Mouse (Mus musculus): ENCODE data around the gene Gm6871. TPM values are rescaled to one million over a fixed set of nuclear protein-coding genes. Genes with fewer than 3 reads are reported as not detected.
"Not testable (repeated sequence)": the region's sequence is repeated elsewhere in the genome, so short reads cannot be mapped to it uniquely, and the experiment has no call there.

Gm6871 gene
- polyA plus RNA-seq, 1 experiment from 2014 or later, result not detected

DNA sequence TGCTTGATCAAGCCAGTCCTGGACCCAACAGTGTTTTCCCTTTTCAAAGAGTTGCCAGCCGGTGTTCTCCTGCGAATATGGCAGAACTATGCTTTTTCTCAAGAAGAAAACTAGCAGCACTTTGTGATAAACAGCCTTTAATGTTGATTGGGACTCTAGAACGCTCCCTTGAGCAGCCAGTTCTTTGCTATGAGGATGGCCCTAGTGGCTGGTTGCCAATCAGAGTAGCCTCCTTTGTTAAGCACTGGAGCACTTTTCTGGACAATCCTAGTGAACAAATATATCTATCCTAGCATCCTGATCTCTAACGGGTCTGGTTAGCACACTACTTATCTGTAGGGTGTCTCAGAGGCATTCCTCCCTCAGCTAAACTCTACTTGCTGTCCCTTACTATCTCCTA is 75.0 kb downstream of the Gm6871 start:
- ATAC-seq (ENCODE audit: low FRiP score, low TSS enrichment); H3K27me3 ChIP-seq (ENCODE audit: control insufficient read depth, insufficient read depth, low read length); H3K27ac ChIP-seq (replicated peaks; ENCODE audit: low read depth, low read length); H3K4me1 ChIP-seq (ENCODE audit: control insufficient read depth, insufficient read depth, low read length); H3K36me3 ChIP-seq (ENCODE audit: control insufficient read depth, insufficient read depth, low read length); DNase-seq; H3K9ac ChIP-seq (replicated peaks; ENCODE audit: low read length): not testable (repeated sequence)
- H3K4me3 ChIP-seq (replicated peaks; ENCODE audit: low read depth, low read length), result peak overlapping the region; percentile 62; the same call in 1 of the 2 replicates
- peak overlapping the region; percentile 88; the same call in 1 of the 2 replicates for H3K4me2 ChIP-seq (ENCODE audit: low read length)
- WGBS, result 60% methylated on average over 2 of the region's 4 CpGs
- peaks cover 11% of the 10 kb centered on the region; the same call in 1 of the 2 replicates for H3K9me3 ChIP-seq (ENCODE audit: control insufficient read depth, low read length)

- no peak overlapping the region for H3K27ac ChIP-seq (replicated peaks; ENCODE audit: low read depth, low read length)
- no peak overlapping the region for H3K4me3 ChIP-seq (replicated peaks; ENCODE audit: low read depth, low read length)
- no peak overlapping the region for H3K4me2 ChIP-seq (ENCODE audit: low read length)
- no peak for ATAC-seq (ENCODE audit: low FRiP score, low TSS enrichment)
- no peak for DNase-seq
- peaks cover 11% of the 10 kb centered on the region; the same call in 1 of the 2 replicates for H3K9me3 ChIP-seq (ENCODE audit: control insufficient read depth, low read length)
- no peaks in the 10 kb centered on the region for H3K36me3 ChIP-seq (ENCODE audit: control insufficient read depth, insufficient read depth, low read length)
- WGBS, result 99% methylated on average over 2 of the region's 2 CpGs
- no peak overlapping the region for H3K9ac ChIP-seq (replicated peaks; ENCODE audit: low read length)
- H3K27me3 ChIP-seq (ENCODE audit: control insufficient read depth, insufficient read depth, low read length), result no peaks in the 10 kb centered on the region
- H3K4me1 ChIP-seq (ENCODE audit: control insufficient read depth, insufficient read depth, low read length), result no peaks in the 10 kb centered on the region
These were observed 75.6 kb downstream of the Gm6871 start for GRCm38 (mm10) chr7:41497871-41498270.

Other genes starting within 250 kb of the Gm6871 start
- 6.9 and 9.6 TPM in 2 replicates for gene AI987944, start 180.3 kb downstream of the Gm6871 start, polyA plus RNA-seq (2014; fragmentation: Nextera tagmentation; extraction: Ambion mirVana)
- gene Vmn2r57, start 125.0 kb downstream of the Gm6871 start, polyA plus RNA-seq (2014; fragmentation: Nextera tagmentation; extraction: Ambion mirVana), result 0.47 and 0.51 TPM in 2 replicates
- 0.11 and 0.18 TPM in 2 replicates for gene Gm20449, start 74.2 kb downstream of the Gm6871 start, polyA plus RNA-seq (2014; fragmentation: Nextera tagmentation; extraction: Ambion mirVana)
- gene AW146154, start 73.8 kb downstream of the Gm6871 start, polyA plus RNA-seq (2014; fragmentation: Nextera tagmentation; extraction: Ambion mirVana), result 3.6 and 4.5 TPM in 2 replicates
- gene 2610021A01Rik, start 25.6 kb upstream of the Gm6871 start, polyA plus RNA-seq (2014; fragmentation: Nextera tagmentation; extraction: Ambion mirVana), result 18.5 and 19.5 TPM in 2 replicates
- gene Zfp788, start 59.5 kb upstream of the Gm6871 start, polyA plus RNA-seq (2014; fragmentation: Nextera tagmentation; extraction: Ambion mirVana), result 28.3 and 33.5 TPM in 2 replicates